Mouse (Mus musculus) C2C12 (cell line): Measurements from ENCODE around the gene Wdr77.

Source experiments
- CTCF ChIP-seq: IDR thresholded peaks from one replicate; pipeline ENCODE4 v1.5.1; 2011; ENCODE audit not compliant: control insufficient read depth, insufficient read depth, insufficient read length
- USF1 ChIP-seq: IDR thresholded peaks from one replicate; pipeline ENCODE4 v1.6.1; 2011; ENCODE audit warnings: low read depth, mild to moderate bottlenecking, control low read depth, moderate library complexity

GRCm38 (mm10) chr3:105924616-105925015 is 34.6 kb upstream of the Wdr77 start:
- TF ChIP-seq CTCF (no peak), USF1 (no peak)
